Mouse (Mus musculus): ENCODE measurements around the gene Phldb1.

Phldb1 gene

GRCm38 (mm10) chr9:44726431-44727146 lies 8.4 kb downstream of the Phldb1 start:
- no peak for DNase-seq

GRCm38 (mm10) chr9:44724665-44725064 lies 10.3 kb downstream of the Phldb1 start:
- DNase-seq: no peak

DNA sequence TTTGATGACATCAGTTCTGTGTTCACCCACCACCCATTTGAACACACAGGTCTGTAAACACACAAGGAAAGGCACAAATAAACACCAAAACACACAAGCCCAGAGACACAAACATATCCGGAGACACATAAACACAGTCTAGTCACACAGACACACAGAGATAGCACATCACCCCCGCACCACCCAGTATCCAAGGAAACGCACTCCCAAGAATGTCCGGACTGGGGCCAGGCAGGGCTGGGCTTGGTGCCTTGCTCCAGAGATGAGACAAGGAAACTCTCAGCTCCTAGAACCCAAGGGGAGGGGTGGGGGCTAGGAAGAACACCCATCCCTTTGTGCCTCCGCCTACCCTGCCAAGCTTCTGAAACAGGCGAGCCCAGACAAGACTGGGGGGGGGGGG lies 10.8 kb downstream of the Phldb1 start:
- peak; percentile 46 for DNase-seq

DNA sequence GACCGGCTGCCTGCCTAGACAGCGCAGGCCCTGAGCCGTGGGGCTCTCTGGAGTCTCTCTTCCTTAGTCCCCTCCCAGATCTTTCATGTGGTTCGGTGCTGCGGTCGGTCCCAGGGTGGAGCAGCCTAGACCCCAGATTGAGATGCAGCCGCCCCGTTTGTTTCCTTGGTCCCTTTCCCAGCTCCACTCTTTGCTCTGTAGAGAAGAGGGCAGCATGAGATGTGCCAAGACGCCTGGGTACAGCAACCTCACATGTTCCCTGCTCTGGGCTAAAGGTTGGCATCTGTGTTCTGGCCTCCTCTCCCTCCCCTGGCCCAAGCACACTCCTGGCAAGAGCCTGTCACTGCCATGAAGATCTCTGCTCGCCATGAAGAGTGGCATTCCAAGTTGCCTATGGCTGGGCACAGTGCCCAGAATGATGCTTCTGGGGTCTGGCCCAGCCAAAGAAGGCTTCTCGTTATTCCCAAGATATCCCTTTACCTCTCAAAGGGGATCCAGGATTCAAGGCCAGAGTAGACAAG lies 11.4 kb downstream of the Phldb1 start:
- no peak for DNase-seq

DNA sequence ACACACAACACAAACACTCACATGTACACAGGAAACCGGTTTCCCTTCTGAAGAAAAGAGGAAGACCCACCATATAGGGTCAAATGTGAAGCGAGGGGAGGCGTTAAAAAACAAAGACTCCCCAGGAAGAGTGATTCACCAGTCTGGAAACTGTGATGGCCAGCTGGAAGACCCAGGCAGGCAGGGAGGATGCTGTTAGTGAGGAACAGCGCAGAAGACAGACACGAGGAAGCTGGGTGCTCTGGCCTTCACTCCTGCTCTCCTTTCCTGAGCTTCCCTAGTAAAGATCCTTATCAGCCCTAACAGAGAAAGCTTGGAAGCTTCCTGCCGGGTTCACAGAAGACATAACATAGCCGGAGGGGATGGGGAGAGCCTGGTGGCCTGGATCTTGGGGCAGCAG lies 12.0 kb downstream of the Phldb1 start:
- no peak for DNase-seq

DNA sequence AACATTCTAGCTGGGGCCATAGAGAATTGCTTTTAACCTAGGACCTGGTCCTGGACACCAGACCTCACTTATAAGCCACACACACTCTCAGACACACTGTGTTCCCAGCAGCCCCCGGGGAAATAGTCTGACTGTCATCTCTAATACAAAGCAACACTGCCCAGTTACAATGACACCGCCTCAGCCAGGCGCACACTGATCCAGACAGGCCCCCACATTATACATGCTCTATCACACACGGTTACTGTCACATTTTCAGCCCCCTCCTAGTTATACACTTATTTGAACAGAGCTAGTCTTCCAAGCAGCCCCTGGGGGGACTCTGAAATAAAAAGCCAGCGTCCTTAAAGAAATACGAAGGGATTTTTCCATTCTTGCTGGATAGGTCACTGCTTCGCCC lies 12.4 kb downstream of the Phldb1 start:
- DNase-seq: no peak

GRCm38 (mm10) chr9:44721877-44722186 lies 13.2 kb downstream of the Phldb1 start:
- DNase-seq: no peak

GRCm38 (mm10) chr9:44721154-44721876 lies 13.7 kb downstream of the Phldb1 start:
- peak; percentile 79 for DNase-seq

DNA sequence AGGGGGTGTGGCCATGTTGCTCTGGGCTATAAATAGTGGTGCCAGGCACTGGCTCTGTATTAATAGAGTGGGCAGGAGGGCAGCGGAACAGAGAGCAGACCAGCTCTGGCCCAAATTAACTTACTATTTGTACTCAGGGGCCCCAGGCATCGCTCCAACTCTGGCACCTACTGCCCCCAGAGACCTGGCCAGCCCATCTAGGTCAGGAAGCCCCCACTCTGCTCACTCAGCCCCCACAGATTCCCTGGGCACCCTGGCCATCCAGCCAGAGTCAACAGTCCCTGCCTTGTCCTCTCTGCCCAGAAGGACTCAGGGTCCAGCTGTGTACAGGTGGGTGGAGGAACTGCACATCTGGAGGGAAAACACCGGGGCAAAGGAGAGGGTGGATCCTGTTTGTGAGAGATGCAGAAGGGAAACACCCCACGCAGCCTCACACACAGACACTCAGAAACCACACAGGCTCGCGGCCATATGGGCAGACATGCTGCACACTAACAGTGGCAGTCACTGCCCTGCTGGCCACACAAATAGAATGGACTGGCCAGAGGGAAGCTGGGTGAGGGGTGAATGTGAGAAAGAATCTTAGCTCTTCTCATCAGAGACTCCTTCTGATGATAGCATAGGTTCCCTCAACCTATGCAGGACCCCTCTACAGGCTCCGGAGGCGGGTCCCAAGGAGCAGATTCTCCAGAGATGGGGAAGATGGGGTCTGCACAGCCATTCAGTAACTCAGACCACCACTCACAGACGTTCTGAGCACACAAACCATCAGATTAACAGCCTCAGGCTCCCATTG lies 14.4 kb downstream of the Phldb1 start:
- no peak for DNase-seq

- no peak for DNase-seq
Observed at GRCm38 (mm10) chr9:44719632-44720357, 15.2 kb downstream of the Phldb1 start.

DNA sequence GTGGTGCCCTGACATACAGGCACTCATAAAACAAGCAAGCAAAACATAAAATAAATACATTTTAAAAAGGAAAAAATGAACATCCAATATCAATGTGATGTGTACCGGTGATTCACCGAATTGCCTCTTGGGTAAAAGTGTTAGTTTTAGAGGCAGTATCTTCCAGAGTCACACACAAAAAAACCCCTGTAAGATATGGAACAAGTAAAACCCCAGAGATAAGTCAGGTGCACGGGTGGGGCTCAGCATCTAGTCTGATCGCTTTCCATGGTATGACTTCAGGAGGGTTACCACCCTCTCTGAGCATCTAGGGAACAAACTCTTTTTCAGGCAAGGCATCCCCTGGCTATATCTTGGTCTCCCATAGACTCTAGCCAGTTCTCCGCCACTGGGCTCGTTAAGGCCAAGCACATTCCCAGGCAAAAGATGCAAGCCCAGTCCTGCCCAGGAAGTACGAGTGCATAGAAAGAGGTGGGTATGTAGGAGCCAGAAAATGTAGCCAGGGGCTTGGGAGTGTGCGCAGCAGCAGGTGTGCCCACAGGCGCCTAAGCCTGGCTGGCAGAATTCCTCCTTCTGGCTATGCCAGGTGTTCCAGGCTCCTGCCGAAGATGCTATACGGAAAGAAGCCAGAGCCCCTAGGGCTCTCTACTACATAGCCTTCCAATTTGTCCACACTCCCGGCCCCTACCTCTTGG lies 15.9 kb downstream of the Phldb1 start:
- DNase-seq: no peak

DNA sequence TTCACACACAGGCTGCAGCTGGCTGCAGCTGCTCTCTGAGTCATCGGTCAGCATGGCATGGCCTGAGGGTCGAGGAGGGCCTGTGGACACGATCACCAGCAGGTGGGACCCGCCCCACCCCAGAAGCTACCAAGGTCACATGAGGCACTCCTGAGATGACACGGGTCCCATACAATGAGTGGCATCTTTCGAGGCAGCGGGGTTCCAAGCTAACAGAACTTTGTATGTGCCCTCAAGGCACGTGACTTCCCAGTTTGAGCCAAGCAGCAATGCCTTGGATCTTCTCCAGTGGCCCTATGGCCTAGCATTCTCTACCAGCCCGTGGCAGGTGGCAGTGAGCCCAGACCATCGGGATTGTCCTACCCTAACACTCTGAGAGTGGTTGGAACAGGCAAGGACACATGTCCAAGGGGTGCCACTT lies 17.2 kb downstream of the Phldb1 start:
- DNase-seq: no peak

DNA sequence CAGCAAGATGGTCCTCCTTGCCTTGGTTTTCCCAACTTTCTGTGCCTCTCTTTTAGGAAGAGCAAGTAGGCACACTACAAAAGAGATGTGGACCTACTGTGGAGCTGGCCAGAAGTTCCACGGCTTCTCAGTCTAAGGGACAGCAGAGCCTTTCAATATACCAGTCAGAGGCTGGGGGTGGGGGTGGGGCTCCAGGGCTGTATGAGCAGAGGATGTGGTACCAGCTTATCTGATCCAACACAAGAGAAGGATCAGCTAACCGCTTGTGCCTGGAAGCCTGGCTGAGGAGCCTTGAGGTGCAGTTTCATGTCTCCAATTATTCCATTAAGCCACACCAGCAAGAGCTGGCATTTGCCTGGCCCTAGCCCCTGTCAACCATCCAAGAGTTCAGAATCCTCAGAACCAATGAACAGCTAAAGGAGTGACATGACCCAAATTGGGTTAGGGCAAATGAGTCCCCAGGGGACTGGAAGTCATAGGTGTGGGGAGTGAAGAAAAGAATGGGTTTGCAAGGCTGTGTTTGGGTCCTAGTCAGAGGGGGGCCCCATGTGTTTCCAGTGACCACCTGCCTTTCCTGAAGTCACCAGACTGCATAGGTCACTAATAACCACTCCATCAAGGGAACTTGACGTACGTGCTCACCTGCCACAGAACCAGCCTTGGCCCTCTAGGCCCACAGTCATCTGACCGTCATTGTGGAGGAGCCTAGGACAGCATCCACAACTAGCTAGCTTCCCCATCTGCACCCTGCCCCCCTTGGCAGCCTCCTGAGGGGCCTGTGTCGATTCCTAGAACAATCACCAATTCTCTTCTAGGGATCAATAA lies 17.8 kb downstream of the Phldb1 start:
- DNase-seq: no peak

DNA sequence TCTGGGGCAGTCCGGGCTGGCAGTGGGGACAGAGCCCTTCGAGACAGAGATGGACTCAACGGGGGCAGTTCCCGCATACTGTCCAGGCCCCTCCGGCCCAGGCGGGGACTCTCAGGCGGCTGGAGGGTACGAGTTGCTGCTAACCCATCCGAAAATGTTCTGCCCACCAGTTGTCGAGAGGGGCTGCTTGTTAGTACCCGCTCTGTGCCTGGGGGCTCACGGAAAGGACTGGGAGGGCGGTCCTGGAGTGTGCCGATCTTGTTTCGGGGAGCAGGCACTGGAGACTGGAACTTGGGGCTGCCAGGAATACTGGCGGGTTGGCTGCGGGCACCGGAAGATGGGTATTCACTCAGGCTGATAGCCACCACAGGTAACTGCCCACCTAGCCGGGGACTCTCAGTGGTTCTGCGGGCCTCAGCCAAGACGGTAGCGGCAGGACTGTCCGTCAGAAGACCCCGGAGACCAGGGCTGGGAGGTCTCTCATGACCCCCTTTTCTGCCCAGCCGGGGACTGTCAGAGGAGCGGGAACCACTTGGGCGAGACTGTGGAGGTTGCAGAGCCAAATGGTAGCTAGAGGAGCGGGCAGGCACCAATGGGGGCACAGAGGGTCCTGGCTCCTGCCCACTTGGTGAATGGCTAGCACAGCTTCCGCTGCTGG lies 19.2 kb downstream of the Phldb1 start:
- no peak for DNase-seq

DNA sequence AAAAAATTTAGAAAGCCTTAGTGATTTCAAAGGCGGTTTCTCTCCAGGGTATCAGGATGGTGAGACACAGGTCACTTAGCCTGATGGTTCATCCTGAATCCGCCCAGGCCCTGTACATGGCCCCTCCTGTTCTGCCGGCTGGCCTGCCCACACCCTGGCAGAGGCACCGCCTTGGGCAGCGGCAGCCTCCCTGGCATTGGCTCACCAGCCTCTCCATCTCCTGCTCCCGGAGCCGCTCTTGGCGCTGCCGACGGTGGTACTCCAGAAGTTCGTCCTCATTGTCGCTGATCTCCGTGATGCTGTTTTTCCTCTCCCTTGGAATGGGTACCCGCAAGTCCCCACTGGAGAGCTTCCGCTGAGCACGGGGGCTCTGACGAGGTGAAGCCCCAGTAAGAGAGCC lies 19.9 kb downstream of the Phldb1 start:
- no peak for DNase-seq

DNA sequence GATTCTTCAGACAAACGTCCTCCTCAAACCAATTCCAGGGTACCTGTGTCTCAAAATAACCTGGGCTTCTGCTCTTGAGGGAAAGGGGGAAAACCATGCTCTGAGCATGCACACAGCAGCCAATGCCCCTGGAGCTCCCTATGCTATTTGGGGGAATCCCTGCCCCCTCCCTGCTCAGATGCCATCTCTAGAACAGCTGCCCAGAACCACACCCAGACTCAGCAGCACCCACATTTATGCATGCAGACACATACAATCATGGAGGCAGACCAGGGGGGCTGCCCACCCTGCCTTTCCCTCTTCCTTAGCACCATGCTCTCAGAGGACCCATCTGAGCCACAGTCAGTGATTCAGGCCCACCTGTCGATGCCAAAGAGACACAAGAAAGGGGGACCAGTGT lies 21.4 kb downstream of the Phldb1 start:
- no peak for DNase-seq

GRCm38 (mm10) chr9:44713080-44713479 lies 21.9 kb downstream of the Phldb1 start:
- DNase-seq: no peak

- no peak for DNase-seq
Observed at GRCm38 (mm10) chr9:44711602-44712001, 23.4 kb downstream of the Phldb1 start.

DNA sequence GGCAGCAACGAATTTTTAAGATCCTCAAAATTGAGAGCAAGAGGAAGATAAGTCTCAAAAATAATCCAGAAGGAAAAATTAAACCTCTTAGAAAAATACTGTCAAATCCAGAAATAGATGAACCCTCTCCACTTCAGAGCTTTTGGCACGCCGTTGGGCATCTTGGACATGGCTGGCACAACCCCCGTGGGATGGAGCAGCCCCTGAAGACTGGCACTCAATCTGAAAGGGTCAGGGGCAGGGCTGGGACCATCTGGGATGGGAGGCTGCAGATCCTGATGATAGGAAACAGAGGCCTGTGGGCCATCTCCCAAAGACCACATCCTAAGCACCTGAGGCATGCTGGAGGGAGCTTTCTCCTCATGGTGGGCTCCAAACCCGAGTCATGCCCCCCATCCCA lies 24.8 kb downstream of the Phldb1 start:
- no peak for DNase-seq

DNA sequence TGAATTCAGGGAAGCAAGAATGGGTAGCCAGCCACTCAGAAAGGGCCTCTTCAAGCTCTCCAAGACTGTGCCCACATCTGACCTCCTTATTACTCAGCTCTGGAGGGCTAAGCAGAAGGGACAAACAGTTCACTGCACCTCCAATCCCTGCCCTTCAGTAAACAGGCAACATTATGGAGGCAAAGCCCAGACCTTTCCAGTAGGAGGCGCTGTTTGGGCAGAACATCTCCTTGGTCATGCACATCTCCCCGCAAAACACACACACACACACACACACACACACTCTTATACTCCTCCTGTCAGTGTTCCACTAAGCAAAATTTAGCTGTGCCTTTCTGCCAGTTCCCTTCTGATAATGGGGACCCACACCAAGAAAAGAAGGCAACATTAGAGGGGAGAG lies 25.4 kb downstream of the Phldb1 start:
- DNase-seq: no peak

GRCm38 (mm10) chr9:44708925-44709324 lies 26.1 kb downstream of the Phldb1 start:
- no peak for DNase-seq
